Mouse (Mus musculus) stomach, embryonic 14.5 days (tissue): ENCODE data around the gene Utp3. TPM values are rescaled to one million over a fixed set of nuclear protein-coding genes. Genes with fewer than 3 reads are reported as not detected.

Experiments
- ATAC-seq: fragments of 200-750 bp; cut with Nextera tagmentation; 2 replicates; pipeline ENCODE4 v1.8.0; 2017; ENCODE audit warnings: low read depth, moderate TSS enrichment; ENCODE audit not compliant: insufficient number of reproducible peaks, insufficient read depth, low FRiP score
- H3K27ac ChIP-seq: fragments of 300-500 bp; sonication (generic); 2 replicates; pipeline ENCODE4 v1.5.1; 2014; ENCODE audit warnings: mild to moderate bottlenecking, low read length, moderate library complexity, mixed read lengths
- H3K27me3 ChIP-seq: fragments of 300-500 bp; sonication (generic); 2 replicates; pipeline ENCODE4 v1.6.1; 2014; ENCODE audit warnings: low read length, control low read depth, mixed read lengths; ENCODE audit not compliant: control insufficient read depth, insufficient read depth
- H3K36me3 ChIP-seq: fragments of 300-500 bp; sonication (generic); 2 replicates; pipeline ENCODE4 v1.6.1; 2014; ENCODE audit warnings: mild to moderate bottlenecking, control low read depth, low read length, moderate library complexity, mixed read lengths; ENCODE audit not compliant: control insufficient read depth, insufficient read depth
- H3K4me1 ChIP-seq: fragments of 300-500 bp; sonication (generic); 2 replicates; pipeline ENCODE4 v1.6.1; 2014; ENCODE audit warnings: low read length, control low read depth, mixed read lengths; ENCODE audit not compliant: control insufficient read depth, insufficient read depth
- H3K4me2 ChIP-seq: fragments of 300-500 bp; sonication (generic); replicated peaks from 2 replicates; pipeline ENCODE4 v1.6.1; 2014; ENCODE audit warnings: low read depth, low read length, control low read depth
- H3K4me3 ChIP-seq: fragments of 300-500 bp; sonication (generic); 2 replicates; pipeline ENCODE4 v1.5.1; 2014; ENCODE audit warnings: low read depth, low read length, control low read depth
- H3K9ac ChIP-seq: fragments of 300-500 bp; sonication (generic); replicated peaks from 2 replicates; pipeline ENCODE4 v1.6.1; 2014; ENCODE audit warnings: low read depth, mild to moderate bottlenecking, control low read depth, low read length, moderate library complexity, mixed read lengths
- H3K9me3 ChIP-seq: fragments of 300-500 bp; sonication (generic); 2 replicates; pipeline ENCODE4 v1.6.1; 2016; ENCODE audit warnings: low read depth, low read length, control low read depth; ENCODE audit not compliant: control insufficient read depth
- WGBS: fragments of 180-500 bp; shearing (Covaris S2); extraction: QIAGEN DNeasy Blood & Tissue Kit; methylation state at CpG from one replicate; pipeline ENCODE4 v1.1.7; 2014; 5-methylcytosine and 5-hydroxymethylcytosine counted together
- polyA plus RNA-seq: library from polyadenylated mRNA; unstranded; fragments of >200 nt; fragmentation: Nextera tagmentation; extraction: Ambion mirVana; gene quantifications from 2 replicates; pipeline ENCODE4 v1.2.1, GENCODE M21; 2014

Utp3 gene
- polyA plus RNA-seq, 1 experiment from 2014 or later = 61.9 TPM

GRCm38 (mm10) chr5:88594173-88594569, 39.9 kb downstream of the Utp3 start:
- Histone ChIP-seq H3K36me3 (no peaks in the 10 kb centered on the region), H3K27me3 (no peaks in the 10 kb centered on the region), H3K9me3 (no peaks in the 10 kb centered on the region), H3K9ac (no peak overlapping the region), H3K4me1 (no peaks in the 10 kb centered on the region), H3K4me3 (no peak overlapping the region), H3K4me2 (no peak overlapping the region), H3K27ac (no peak overlapping the region)
- 0 out of 2 replicates have a peak, but pooled peaks have one; percentile 5 for ATAC-seq
- WGBS = 76% methylated on average over 7 of the region's 7 CpGs

GRCm38 (mm10) chr5:88595537-88596455, 41.5 kb downstream of the Utp3 start:
- 80% methylated on average over 5 of the region's 5 CpGs for WGBS
- Histone ChIP-seq H3K4me1 (no peaks in the 10 kb centered on the region), H3K9me3 (no peaks in the 10 kb centered on the region), H3K4me2 (no peak overlapping the region), H3K4me3 (no peak overlapping the region), H3K27me3 (no peaks in the 10 kb centered on the region), H3K9ac (no peak overlapping the region), H3K27ac (no peak overlapping the region), H3K36me3 (no peaks in the 10 kb centered on the region)
- ATAC-seq = no peak

DNA sequence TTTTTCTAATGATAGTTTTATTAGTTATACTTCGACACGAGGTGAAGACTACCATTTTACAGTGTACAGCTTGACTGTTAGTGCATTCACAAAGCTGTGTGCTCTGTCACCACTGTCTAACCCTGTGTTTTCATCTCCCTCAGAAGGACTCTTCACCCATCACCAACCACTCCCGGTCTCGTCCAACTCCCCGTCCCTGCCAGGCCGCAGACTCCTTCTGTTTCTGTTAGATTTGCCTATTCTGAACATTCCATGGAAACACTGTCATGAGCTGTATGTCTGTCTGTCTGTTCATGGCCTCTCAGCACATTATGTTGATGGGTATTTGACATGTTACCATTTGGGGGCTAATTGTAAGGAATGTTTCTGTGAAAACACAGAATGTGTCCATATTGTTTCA, 44.7 kb downstream of the Utp3 start:
- no peak for ATAC-seq
- H3K4me1 ChIP-seq = no peaks in the 10 kb centered on the region
- no peak overlapping the region for H3K4me2 ChIP-seq
- H3K27me3 ChIP-seq = no peaks in the 10 kb centered on the region
- H3K9me3 ChIP-seq = no peaks in the 10 kb centered on the region
- no peak overlapping the region for H3K4me3 ChIP-seq
- 88% methylated on average over 6 of the region's 6 CpGs for WGBS
- no peak overlapping the region for H3K27ac ChIP-seq
- H3K36me3 ChIP-seq = no peaks in the 10 kb centered on the region
- no peak overlapping the region for H3K9ac ChIP-seq

GRCm38 (mm10) chr5:88602030-88602429, 47.8 kb downstream of the Utp3 start:
- Histone ChIP-seq H3K4me3 (no peak overlapping the region), H3K9me3 (no peaks in the 10 kb centered on the region), H3K27me3 (no peaks in the 10 kb centered on the region), H3K27ac (no peak overlapping the region), H3K4me1 (no peaks in the 10 kb centered on the region), H3K36me3 (no peaks in the 10 kb centered on the region), H3K4me2 (no peak overlapping the region), H3K9ac (no peak overlapping the region)
- ATAC-seq = no peak
- WGBS = 63% methylated on average over 2 of the region's 2 CpGs

GRCm38 (mm10) chr5:88602713-88603112, 48.5 kb downstream of the Utp3 start:
- H3K36me3 ChIP-seq = no peaks in the 10 kb centered on the region
- H3K9ac ChIP-seq = no peak overlapping the region
- H3K4me1 ChIP-seq = no peaks in the 10 kb centered on the region
- no peak for ATAC-seq
- 88% methylated on average over 3 of the region's 3 CpGs for WGBS
- no peaks in the 10 kb centered on the region for H3K27me3 ChIP-seq
- H3K4me2 ChIP-seq = no peak overlapping the region
- no peaks in the 10 kb centered on the region for H3K9me3 ChIP-seq
- H3K4me3 ChIP-seq = no peak overlapping the region
- no peak overlapping the region for H3K27ac ChIP-seq

DNA sequence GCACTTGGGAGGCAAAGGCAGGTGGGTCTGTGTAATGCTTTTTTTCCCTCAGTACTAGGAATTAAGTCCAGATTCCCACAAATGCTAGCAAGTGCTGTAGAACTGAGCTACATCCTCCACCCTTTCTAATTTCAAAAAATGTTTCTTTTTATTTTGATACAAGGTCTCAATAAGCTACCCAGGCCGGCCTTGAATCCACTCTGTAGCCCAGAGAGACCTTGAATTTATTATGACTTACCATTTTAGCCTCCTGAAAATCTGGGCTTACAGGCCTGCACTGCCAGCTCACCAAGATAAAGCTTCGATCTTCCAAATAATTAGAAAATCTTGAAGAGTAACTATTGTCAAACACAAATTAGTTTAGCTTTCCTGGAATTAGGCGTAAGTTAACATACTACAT, 49.8 kb downstream of the Utp3 start:
- ATAC-seq = no peak
- Histone ChIP-seq H3K9me3 (no peaks in the 10 kb centered on the region), H3K4me3 (no peak overlapping the region), H3K4me2 (no peak overlapping the region), H3K36me3 (no peaks in the 10 kb centered on the region), H3K4me1 (no peaks in the 10 kb centered on the region), H3K9ac (no peak overlapping the region), H3K27me3 (no peaks in the 10 kb centered on the region), H3K27ac (no peak overlapping the region)
- WGBS = 91% methylated on average over 3 of the region's 3 CpGs

- Histone ChIP-seq H3K9ac (no peak overlapping the region), H3K4me1 (no peaks in the 10 kb centered on the region), H3K27ac (no peak overlapping the region), H3K27me3 (no peaks in the 10 kb centered on the region), H3K36me3 (no peaks in the 10 kb centered on the region), H3K4me2 (no peak overlapping the region), H3K4me3 (no peak overlapping the region), H3K9me3 (no peaks in the 10 kb centered on the region)
- no peak for ATAC-seq
- 90% methylated on average over 7 of the region's 7 CpGs for whole genome bisulfite sequencing
These were observed 50.5 kb downstream of the Utp3 start for GRCm38 (mm10) chr5:88604641-88605358.
